Mouse (Mus musculus): Measurements from ENCODE around the gene Amigo2.

The Amigo2 gene

DNA sequence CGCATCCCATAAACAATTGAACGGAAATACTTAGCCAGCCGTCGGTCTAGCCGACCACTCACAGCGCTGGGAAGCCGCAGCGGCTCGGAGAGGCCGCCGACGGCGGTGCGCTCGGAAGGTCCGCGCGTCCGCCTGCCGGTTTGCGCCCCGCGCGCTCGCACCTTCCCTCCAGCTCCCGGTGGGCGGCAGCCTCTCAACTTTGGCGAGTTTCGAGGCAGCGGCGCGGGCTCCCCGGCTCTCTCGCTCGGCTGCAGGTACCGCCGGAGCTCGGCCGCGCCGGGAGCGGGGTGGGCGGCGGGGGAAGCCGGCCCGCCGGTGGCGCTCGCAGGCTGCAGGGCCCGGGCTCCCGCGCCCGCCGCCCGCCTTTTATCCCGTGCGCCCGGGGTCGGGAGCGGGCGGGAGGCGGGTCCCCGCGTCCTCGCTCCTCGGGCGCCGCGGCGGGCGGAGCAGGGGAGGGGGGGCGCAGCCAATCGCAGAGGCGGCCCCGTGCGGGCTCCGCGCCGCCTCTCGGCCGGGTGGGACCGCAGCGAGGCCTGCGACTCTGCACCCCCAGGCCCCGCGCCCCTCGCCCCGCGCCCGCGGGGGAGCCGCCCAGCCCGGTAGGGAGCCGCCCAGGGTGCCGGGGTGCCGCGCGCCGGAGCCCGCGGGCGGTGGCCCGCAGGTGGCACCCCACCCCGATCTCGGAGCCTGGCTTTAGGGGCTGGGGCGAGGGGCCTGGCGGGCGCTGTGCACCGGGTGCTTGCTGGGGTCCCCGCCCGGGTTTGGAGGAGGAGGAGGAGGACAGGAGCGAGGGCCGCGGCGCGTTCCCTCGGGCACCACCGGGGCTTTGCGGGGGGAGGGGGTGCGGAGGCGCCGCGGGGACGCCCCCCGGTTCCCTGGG, at the start of gene Amigo2, which contains the start of gene Pced1b:
TSS of gene Amigo2 (minus strand) at position 377 of the 880 bp plus-strand sequence.
TSS of gene Pced1b (plus strand) at position 197 of the 880 bp plus-strand sequence.
- DNase-seq, result peak; percentile 84

- peak; percentile 34 for DNase-seq
Observed at GRCm38 (mm10) chr15:97291291-97292050, 44.4 kb upstream of the Amigo2 start.

GRCm38 (mm10) chr15:97290351-97290750, 43.3 kb upstream of the Amigo2 start:
- no peak for DNase-seq

- no peak for DNase-seq
Observed at GRCm38 (mm10) chr15:97289176-97289575, 42.1 kb upstream of the Amigo2 start.

DNA sequence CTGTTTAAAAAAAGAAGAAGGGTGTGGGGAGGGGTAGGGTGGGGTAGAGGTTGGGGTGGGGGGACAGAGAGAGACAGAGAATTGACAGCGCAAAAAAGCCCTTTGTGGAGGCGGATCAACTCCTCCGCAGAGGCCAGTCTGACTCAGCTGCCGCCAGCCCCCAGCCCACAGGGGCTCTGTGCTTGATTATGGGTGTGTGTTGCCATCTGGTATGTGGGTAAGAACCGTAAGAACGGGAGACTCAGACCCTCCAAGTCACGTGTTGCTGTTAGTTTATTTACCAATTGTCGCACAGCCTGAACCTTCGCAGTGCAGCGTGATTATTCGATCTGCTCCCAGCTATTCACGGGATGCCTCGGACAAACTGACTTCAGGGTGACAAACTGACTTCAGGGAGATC, 41.6 kb upstream of the Amigo2 start:
- DNase-seq, result no peak

- no peak for DNase-seq
Observed at GRCm38 (mm10) chr15:97287436-97288143, 40.5 kb upstream of the Amigo2 start.

DNA sequence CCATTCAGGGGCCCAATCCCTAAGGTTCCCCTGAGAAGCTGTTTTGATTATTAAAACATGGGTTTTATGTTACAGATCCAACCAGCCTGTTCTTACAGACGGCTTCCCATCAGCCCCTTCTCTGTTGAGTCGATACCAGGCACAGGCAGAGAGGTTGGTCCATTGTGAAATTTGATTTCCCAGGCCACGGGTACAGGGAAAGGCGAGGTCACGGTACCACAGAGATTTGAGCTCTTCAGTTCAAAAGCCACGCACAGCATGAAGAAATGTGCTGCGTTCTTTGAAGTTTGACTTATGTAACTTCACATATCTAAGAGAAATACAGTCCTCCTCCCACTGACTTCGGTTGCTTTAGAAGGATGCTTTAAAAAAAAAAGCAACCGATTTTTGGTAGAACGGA, 39.6 kb upstream of the Amigo2 start:
- DNase-seq, result no peak

GRCm38 (mm10) chr15:97285665-97286212, 38.7 kb upstream of the Amigo2 start:
- no peak for DNase-seq

DNA sequence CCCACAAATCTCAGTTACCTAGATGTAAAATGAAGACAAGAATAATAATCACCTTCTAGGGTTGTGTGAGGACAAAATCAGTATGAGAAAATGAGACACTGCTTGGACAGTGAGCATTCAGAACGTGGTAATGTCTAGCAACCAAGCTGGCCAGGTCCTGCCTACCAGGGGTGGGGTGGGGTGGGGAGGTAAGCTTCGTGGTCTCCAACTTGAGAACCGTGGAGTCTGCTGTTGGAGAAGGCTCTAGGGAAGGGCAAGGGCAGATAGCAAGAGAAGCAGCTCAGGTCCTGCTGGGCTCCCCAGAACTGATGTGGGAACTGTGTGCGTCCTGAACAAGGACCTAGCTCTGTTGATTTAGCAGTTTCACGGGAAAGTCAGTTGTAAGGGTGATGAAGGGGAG, 37.1 kb upstream of the Amigo2 start:
- no peak for DNase-seq

- no peak for DNase-seq
Observed at GRCm38 (mm10) chr15:97282572-97282881, 35.4 kb upstream of the Amigo2 start.

- DNase-seq, result peak; percentile 41
Observed at GRCm38 (mm10) chr15:97281712-97282571, 34.9 kb upstream of the Amigo2 start.

GRCm38 (mm10) chr15:97280776-97281175, 33.7 kb upstream of the Amigo2 start:
- no peak for DNase-seq

DNA sequence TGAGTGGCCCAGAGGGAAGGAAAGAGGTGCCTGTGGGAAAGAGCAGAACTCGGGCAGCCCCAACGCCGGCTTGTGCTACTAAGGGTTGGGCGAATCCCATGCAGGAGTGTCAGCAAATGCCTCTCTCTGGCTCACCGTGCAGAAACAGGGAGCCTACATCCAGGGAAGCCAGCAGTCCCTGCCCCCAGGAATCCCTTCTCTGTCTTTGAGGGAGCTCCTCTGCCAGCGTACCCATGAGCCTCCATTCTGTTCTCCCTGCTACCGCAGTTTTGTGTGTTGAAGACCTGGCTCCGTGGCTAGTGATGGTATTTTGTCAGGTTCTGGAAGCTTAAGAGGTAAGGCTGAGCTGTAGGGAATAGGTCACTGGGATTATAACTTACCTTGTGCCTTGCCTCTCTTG, 33.0 kb upstream of the Amigo2 start:
- no peak for DNase-seq

- DNase-seq, result no peak
Observed at GRCm38 (mm10) chr15:97278340-97278948, 31.4 kb upstream of the Amigo2 start.

- no peak for DNase-seq
Observed at GRCm38 (mm10) chr15:97277328-97277727, 30.2 kb upstream of the Amigo2 start.

DNA sequence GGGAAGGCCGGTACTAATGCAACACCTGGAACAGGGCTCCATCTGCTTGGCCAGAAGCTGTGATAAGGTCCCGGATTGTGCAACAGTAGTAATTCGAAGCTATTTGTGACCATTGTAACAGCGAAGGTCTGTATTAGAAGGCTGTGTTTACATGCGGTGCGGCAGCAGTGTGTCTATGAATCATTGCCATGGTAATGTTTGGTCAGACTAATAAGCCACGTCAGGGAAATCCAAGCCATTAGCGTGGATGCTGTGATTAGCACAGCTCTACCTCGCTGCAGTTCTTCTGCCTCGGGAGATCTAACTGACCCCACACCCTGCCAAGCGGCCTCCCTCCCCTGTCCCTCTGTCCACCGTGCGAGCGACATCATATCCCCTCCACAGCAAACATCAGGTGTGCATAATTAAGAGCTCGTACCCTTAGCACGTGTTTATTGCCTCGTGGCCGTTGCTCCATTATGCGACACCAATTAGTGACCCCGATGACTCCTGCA, 29.6 kb upstream of the Amigo2 start:
- no peak for DNase-seq

DNA sequence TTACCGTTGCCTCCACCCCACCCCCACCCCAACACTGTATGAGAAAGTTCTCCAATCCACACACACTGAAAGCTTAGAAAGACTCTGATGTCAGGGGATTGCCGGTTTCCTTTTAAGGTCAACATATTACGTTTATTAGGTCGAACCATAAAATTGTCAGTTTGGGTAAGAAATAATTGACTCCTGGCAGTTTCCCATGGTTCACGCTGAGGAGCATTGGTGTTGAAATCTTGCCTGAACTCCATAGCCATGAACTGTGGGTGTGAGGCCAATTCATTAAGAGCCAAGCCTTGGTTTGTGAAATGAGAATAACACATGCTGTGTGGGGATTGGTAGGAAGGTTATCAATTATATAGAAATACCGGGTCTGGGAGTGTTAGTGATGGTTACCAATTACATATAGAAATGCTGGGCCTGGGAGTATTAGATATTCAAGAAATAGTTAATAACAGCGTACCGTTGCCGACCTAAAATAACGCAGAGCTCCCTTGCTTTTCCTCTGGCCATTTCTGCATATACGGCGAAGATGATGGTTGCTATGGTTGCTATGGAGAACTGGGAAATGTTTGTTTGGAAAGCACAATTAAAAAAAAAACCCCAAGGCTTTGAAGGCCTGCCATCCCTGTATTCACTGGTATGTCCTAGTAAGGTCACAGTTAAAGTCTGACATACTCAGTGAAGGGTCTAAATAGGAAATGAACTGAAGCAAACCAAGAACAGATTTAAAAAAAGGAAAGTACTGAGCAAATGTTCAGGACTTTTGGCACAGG, 28.7 kb upstream of the Amigo2 start:
- no peak for DNase-seq

DNA sequence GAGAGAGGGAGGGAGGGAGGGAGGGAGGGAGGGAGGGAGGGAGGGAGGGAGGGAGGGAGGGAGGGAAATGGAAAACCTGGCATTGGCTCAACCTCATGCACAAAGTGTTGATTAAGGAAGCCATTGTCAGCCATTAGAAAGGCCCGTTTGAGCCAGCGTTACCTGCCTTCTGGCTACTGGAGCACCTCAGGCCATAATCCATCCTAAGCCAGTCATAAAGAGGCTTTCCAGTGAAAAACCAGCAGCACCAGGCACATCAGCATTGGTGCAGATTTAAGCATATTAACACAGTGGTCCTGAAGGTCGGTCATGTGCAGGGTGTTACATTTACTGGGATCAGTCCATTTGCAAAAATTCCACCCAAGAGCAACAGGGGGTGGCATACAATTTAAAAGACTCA, 25.7 kb upstream of the Amigo2 start:
- DNase-seq, result no peak

DNA sequence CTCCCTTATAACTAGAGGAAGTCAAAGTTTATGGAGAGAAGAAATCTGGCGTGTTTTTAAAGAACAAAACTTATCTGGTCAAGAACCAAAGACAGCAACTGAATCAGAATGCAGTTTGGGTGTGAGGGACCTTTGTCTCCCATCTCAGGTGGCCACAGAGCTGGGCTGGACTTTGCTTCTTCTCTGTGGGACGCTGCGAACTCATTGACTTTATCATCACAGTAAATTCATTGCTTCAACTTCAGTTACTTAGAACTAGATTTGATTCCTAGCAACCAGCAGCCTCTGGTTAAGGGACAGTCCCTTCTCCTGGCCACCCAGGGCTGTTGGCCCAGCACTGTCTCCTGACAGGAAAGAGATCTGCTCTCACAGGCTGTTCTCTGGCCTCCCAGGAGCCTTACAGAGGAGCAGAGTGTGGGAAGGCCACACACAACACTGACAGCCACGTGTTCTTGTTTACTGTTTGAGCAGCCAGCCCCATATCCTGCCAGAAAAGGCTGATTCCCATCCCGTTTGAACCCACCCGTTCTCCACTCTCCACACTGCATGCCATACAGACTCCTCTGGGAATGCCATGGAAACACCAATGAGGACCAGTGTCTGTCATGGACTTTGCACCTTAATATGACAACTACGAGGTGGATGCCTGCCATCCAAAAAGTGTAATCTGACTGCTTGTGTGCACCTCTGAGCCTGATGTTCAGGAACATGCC, 25.1 kb upstream of the Amigo2 start:
- no peak for DNase-seq

GRCm38 (mm10) chr15:97267094-97267695, 20.1 kb upstream of the Amigo2 start:
- DNase-seq, result no peak

Measured in embryo, embryonic 11 days (tissue).